Mouse (Mus musculus): ENCODE data around the gene E130308A19Rik.

Gene E130308A19Rik

DNA sequence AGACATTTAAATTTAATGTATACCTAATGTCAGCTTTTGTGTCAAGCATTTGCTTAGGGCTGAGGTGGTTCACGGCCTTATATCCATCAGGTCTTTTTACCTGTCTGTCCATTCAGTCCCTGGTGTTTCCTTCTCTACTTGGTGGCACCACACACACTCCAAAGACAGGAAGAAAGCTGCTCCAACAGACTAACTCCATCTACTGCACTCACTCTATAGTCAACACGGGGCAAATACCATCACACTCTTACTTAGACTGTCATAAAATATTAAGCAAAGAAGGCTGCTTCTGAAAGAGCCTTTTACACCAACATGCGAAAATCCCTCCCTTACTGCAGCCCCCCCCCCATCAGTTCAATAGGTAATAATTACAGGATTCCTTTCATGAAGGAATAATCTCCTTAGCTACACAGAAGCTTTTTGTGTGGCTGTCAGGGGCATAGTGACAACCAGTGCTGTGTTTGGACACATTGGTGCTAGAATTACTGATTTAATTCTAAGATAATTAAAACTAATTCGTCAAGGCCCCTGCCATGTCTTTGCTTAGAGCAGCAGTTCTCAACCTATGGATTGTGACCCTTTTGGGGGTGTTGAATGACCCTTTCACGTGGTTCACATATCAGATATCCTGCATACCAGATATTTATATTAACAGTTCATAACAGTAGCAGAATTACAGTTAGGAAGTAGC, 101.3 kb downstream of the E130308A19Rik start:
- DNase-seq (ENCODE audit: low spot score in 2 of 2), result no peak

DNA sequence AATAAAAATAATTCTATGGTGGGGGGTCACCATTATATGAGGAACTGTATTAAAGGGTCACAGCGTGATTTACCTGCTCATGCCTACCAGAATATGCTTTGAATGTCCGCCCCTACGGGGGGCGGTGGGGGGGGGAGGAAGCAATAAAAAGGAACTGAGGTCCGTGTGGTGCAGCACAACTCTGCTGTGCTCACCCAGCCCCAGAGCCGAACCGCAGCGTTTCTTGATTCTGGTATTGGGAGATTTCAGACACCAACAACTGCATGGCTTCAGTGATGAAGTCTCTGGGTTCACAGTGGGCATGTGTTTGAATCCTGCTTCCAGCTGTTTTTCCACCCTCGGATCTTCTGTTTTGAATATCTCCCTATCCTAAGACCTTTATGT, 101.9 kb downstream of the E130308A19Rik start:
- DNase-seq (ENCODE audit: low spot score in 2 of 2), result no peak

GRCm38 (mm10) chr4:59728839-59729238, 102.8 kb downstream of the E130308A19Rik start:
- no peak for DNase-seq (ENCODE audit: low spot score in 2 of 2)

DNA sequence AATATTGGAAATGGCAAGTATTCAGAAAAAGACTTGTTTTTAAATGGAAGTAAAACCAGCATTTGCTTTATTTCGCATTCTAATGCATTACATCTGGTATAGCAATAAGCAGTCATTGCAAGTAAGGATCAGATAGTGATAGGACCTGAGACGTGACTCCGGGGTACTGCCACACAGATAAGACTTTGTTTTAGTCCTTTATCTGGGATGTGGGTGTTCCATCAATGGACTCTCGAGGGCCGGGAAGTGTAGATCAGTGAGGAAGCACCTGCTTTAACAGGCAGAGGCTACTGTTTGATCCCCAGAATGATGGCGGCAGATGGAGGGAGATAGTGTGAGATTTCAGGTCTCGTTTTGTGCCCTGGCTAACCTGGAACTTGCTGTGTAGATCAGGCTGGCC, 105.5 kb downstream of the E130308A19Rik start:
- no peak for DNase-seq (ENCODE audit: low spot score in 2 of 2)

DNA sequence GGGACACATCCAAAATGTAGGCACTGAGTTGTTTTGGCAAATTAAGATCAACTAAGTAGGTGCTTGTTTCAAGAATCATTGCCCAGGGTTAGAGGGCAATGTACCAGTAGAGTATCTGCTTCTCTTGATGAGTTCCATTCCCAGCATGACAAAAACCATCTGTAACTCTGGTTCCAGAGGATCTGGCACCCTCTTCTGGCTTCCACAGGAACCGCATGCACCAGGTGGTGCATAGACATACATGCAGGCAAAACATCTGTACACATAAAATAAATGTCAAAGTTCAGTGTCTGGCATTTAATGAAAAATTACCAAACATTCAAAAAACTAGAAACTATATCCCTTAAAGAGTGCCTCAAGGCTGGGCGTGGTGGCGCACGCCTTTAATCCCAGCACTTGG, 113.3 kb downstream of the E130308A19Rik start:
- no peak for DNase-seq (ENCODE audit: low spot score in 2 of 2)

GRCm38 (mm10) chr4:59739882-59740281, 113.9 kb downstream of the E130308A19Rik start:
- no peak for DNase-seq (ENCODE audit: low spot score in 2 of 2)

- no peak for DNase-seq (ENCODE audit: low spot score in 2 of 2)
Observed at GRCm38 (mm10) chr4:59753491-59754140, 127.6 kb downstream of the E130308A19Rik start.

GRCm38 (mm10) chr4:59756332-59757082, 130.5 kb downstream of the E130308A19Rik start:
- DNase-seq (ENCODE audit: low spot score in 2 of 2), result no peak

DNA sequence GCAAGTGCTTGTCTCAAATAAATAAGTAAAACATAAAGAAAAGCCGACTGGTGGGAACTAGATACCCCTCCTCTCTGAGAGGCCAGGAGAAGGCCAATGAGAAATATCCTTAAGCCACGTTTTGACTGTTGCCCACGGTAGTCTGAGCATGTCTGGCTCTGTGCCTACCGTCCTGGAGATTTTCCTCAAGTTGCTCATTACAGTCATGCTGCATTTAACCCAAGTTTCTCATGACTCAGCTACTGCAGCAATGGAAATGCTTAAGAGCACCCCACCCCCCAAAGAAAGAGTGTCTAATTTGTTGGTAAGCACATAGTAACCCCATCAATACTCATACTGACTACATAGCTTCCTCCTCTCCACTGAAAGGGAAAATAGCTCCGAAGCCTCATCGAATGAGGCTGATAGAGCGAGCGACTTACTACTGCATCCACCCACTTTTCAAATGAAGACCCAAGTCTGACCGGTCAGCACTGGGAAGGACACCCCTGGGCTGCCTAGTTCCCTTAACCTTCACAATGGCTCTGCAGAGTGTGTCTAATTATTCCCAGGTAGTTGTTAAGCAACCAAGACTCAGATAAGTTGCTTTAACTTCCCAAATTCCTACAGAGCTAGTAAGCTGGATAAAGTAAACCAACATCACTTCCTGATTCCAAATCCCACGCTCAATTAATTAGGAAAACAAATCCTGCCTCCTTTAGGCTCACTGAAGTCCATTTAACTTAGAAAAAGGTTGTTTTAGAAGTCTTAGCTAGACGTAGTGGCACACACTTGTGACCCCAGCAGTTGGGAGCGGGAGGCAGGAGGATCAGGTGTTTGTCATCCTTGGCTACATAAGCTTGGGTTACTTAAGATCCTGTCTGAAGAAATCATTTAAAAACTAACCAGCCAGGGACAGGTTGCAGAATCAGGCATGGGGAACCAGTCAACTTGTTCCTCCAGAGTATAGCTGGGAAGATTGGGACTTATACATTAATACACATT, 131.7 kb downstream of the E130308A19Rik start:
- DNase-seq (ENCODE audit: low spot score in 2 of 2), result no peak

GRCm38 (mm10) chr4:59760016-59760415, 134.0 kb downstream of the E130308A19Rik start:
- DNase-seq (ENCODE audit: low spot score in 2 of 2), result no peak

DNA sequence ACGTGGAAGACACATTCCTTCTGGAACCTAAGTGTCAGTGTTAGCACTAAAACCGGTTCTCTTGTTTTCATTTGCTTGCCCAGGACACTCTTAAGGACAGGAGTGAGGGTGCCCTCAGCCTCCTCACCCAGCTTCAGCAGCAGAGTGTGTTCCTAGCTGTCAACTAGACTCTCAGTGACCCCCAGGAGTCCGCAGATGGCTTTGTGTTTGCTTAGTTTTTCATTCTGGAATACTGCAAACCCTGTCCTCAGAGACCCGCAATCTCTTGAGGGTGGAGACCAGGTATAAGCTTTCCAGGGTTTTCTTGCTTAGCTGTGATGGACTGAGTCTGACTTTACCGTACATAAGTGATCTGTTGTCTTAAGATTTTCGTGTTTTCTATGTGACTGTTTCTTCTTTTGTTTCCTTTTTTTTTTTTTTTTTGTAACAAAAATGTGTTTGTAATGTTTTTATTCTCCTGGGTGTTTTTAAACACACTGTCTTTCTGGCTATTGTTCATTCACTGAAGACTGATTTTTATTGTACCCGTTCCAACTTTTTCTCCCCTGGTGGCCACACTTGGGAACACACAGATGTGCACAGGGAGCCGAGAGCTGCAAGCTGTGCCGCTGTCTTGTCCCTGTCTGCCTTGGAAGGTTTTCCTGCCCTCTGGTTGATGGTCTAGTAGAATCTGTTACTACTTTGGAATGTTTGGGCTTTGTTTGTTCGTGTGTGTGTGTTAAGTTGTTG, 134.8 kb downstream of the E130308A19Rik start:
- DNase-seq (ENCODE audit: low spot score in 2 of 2), result no peak

DNA sequence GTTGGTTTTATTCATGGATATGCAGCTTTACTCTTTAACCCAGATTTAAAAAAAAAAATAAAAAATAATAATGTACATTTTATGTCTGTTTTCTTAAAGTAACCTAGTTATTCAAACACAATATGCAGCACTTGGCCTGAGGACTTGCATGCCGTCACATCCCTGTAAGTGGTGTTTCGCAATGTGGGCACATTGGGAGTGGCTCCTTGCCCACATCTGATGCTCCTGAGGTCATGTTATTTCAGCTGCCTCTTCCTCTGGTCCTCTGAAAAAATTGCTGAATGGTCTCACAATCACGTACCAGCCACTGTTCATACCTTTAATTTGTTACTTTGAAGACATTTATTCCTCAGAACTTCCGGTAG, 135.3 kb downstream of the E130308A19Rik start:
- DNase-seq (ENCODE audit: low spot score in 2 of 2), result no peak

- no peak for DNase-seq (ENCODE audit: low spot score in 2 of 2)
Observed at GRCm38 (mm10) chr4:59764950-59765349, 138.9 kb downstream of the E130308A19Rik start.

DNA sequence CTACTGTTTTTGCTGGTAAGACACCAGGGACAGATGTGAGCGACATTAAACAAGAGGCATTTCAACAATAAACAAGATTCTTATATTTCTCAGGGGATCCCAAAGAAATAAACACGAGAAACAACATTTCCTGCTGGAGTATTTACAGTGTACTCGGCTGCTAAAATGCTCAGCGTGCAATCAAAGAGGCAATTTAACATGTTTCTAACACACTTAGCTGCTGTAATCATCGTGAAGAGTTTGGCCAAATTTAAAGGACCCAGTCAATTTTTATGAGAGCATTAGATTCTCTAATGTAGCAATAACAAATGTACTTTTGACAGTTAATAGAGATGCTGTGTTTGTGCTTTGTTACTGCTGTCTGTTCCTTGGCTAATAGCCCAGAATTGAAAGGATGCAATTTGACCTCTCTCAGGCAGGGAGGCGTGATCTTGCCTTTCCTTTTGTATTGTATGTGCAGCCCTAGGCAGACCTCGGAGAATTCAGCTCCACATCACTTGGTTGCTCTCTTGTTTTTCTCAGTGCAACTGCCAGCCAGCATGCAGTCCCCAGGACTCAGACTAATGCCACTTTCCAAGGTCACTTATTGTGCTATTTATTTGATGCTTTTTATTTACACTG, 139.5 kb downstream of the E130308A19Rik start:
- no peak for DNase-seq (ENCODE audit: low spot score in 2 of 2)

GRCm38 (mm10) chr4:59767717-59768116, 141.7 kb downstream of the E130308A19Rik start:
- no peak for DNase-seq (ENCODE audit: low spot score in 2 of 2)

- DNase-seq (ENCODE audit: low spot score in 2 of 2), result no peak
Observed at GRCm38 (mm10) chr4:59772171-59772879, 146.3 kb downstream of the E130308A19Rik start.

DNA sequence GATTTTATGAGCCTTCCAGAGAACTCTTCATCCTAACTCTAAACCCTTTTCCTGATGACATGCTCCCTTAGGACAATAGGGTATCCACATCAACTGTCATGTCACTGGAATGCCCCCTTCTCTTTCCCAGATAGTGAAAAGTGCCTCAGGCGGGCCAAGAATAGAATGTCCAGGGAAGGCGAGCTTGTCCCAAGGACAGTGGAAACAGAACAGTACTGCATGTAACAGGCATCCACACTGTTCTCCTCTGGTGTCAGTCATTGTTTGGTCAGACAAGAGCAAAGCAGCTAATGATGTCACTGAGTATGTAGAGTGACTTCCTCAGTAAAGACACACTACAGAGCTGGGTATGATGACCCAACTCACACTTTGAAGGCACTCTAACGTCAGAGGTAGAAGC, 151.8 kb downstream of the E130308A19Rik start:
- DNase-seq (ENCODE audit: low spot score in 2 of 2), result no peak

DNA sequence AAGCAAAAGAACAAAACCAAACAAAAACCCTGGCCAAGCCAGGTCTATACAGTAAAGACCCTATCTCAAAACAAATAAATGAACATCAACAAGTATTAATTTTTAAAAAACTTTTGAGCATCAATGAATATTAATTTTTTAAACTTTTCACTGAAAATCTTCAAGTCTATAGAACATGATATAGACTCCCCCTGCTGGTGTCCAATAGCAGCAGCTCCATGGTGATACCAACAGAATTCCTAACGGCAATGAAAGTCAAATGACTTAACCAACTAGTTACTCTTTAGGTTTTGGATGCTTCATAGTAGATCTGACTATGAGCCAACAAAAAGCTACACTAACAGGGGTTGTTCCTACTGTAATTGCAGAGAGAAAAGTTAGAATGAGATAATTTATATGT, 154.6 kb downstream of the E130308A19Rik start:
- no peak for DNase-seq (ENCODE audit: low spot score in 2 of 2)

- peak; percentile 12 to 41 for DNase-seq (ENCODE audit: low spot score in 2 of 2)
Observed at GRCm38 (mm10) chr4:59782853-59783684, 157.1 kb downstream of the E130308A19Rik start.
